Mouse (Mus musculus) heart, adult 2 months (tissue): Measurements from ENCODE around the gene Cyp2c70. TPM values are rescaled to one million over a fixed set of nuclear protein-coding genes. Genes with fewer than 3 reads are reported as not detected.
"Not testable (repeated sequence)": the region's sequence is repeated elsewhere in the genome, so short reads cannot be mapped to it uniquely, and the experiment has no call there.

Source experiments
- DNase-seq, 2 experiments: peaks; one replicate each; pipeline ENCODE4 v3.0.0; 2021
- H3K27ac ChIP-seq: fragments of 200-600 bp; 2 replicates; pipeline ENCODE4 v1.8.1; 2022
- H3K27me3 ChIP-seq: fragments of 200-500 bp; 2 replicates; pipeline ENCODE4 v1.6.1; 2012; ENCODE audit warnings: mild to moderate bottlenecking, low read length, inconsistent platforms, mixed read lengths; ENCODE audit not compliant: control insufficient read depth, insufficient read depth
- H3K36me3 ChIP-seq: fragments of 200-500 bp; 2 replicates; pipeline ENCODE4 v1.6.1; 2012; ENCODE audit warnings: low read length, inconsistent platforms; ENCODE audit not compliant: control insufficient read depth, insufficient read depth
- H3K4me1 ChIP-seq: fragments of 200-500 bp; 2 replicates; pipeline ENCODE4 v1.6.1; 2011; ENCODE audit warnings: low read length; ENCODE audit not compliant: control insufficient read depth, insufficient read depth
- H3K4me3 ChIP-seq: fragments of 200-600 bp; 2 replicates; pipeline ENCODE4 v1.8.1; 2022
- H3K79me2 ChIP-seq: fragments of 200-500 bp; replicated peaks from 2 replicates; pipeline ENCODE4 v1.6.1; 2012; ENCODE audit warnings: mild to moderate bottlenecking, inconsistent platforms, low read length, moderate library complexity, mixed read lengths; ENCODE audit not compliant: control insufficient read depth, insufficient read depth
- H3K9ac ChIP-seq: fragments of 200-500 bp; 2 replicates; pipeline ENCODE4 v1.6.1; 2012; ENCODE audit warnings: low read depth, mild to moderate bottlenecking, control low read depth, inconsistent platforms, low read length, mixed read lengths
- CTCF ChIP-seq: fragments of 200-600 bp; IDR thresholded peaks from 2 replicates; pipeline ENCODE4 v1.8.1; 2022; ENCODE audit warnings: antibody characterized with exemption, mild to moderate bottlenecking, moderate library complexity
- EP300 ChIP-seq: fragments of 200-500 bp; IDR thresholded peaks from 2 replicates; pipeline ENCODE4 v1.6.1; 2011; ENCODE audit warnings: low read depth, low read length, control low read depth; ENCODE audit not compliant: insufficient read depth
- POLR2A ChIP-seq: fragments of 200-500 bp; IDR thresholded peaks from 2 replicates; pipeline ENCODE4 v1.6.1; 2011; ENCODE audit warnings: mild to moderate bottlenecking, low read depth, low read length, control low read depth; ENCODE audit not compliant: insufficient read depth
- WGBS: fragments of 180-500 bp; shearing (Covaris S2); methylation state at CpG from one replicate; pipeline ENCODE4 v1.1.7; 2018; 5-methylcytosine and 5-hydroxymethylcytosine counted together
- intact Hi-C: fragments of 180-260 bp; cut with DNase I; formaldehyde crosslinking; loops from one replicate; pipeline ENCODE4 v1.15.1; 2025
- polyA plus RNA-seq: library from polyadenylated mRNA; depleted of rRNA; stranded (reverse); fragments of >200 nt; gene quantifications from 2 replicates; pipeline ENCODE4 v1.2.3, GENCODE M21; 2012
- total RNA-seq, 2 experiments: library from RNA; stranded (reverse); gene quantifications; 2 replicates each; pipeline ENCODE4 v1.2.3; 2021

The Cyp2c70 gene
- total and polyA plus RNA-seq, 3 experiments, result 0.13 to 0.30 TPM; not detected in 1

DNA sequence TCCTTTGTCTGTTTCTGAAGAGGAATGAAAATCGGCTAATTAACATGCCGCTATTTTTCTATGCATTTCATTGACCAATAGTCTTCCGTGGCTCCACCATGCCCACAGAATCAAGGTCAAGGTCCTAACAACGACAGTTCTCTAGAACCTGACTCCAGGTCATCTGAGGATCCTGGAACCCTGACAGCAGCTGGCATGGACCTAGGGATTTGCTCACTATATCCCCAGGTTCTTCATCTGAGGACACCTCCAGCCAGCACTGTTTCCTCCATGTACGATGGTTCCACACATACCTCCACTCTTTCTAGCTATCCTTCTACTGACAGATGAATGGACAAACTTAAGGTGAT lies 38.6 kb upstream of the Cyp2c70 start:
- peaks cover 2% of the 10 kb centered on the region for H3K36me3 ChIP-seq
- DNase-seq, result peak in 1 of 2 experiments; percentile 54

DNA sequence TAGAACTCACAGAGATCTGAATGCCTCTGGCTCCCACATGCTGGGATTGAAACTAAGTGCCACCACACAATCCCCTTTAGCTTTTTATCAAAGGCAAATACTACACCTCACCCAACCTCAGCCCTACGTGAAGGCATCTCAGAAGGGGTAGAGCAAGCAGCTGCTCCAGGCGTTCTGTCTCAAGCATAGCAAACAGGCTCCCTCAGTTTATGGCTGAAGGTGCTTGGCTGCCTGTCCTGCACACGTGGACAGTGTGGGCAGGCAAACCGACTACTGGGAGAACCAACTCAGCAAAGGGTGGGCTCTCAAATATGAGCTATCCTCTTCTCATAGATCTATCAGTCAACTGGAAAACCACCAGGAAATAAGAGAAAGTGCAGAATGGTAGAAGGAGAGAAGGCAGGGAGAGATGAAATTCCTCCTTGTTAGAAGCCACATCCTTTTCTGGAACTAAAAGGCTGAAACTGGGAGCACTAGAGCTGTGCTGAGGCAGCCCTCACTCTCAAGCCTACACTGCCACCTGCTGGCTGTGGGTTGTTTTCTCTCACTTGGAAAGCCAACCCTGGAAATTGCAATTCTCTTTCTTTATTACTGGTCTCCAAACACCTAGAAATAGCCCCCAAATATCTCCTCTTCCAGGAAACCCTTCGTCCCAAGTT lies 38.1 kb upstream of the Cyp2c70 start:
- intact Hi-C loops, result loop anchor here (1.0 kb wide), 1 partner anchor 1243 kb away; no protein-coding TSS in a partner anchor
- Histone ChIP-seq H3K36me3 (peaks cover 2% of the 10 kb centered on the region), H3K4me1 (no peaks in the 10 kb centered on the region; the same call in 1 of the 2 replicates), H3K9ac (no peak overlapping the region), H3K27me3 (no peaks in the 10 kb centered on the region), H3K79me2 (no peaks in the 10 kb centered on the region), H3K4me3 (no peak overlapping the region), H3K27ac (no peak overlapping the region)
- TF ChIP-seq EP300 (peak; percentile 48; the same call in 1 of the 2 replicates), POLR2A (no peak), CTCF (peak; percentile 98)
- 73% methylated on average over 5 of the region's 5 CpGs for WGBS
- DNase-seq, result peak; percentile 56 to 84

More for the DNA sequence above, 38.6 kb upstream of the Cyp2c70 start:
- no peak overlapping the region for H3K4me3 ChIP-seq
- H3K9ac ChIP-seq, result no peak overlapping the region
- H3K27ac ChIP-seq, result no peak overlapping the region
- WGBS, result 50% methylated on average over 5 of the region's 5 CpGs
- H3K27me3 ChIP-seq, result no peaks in the 10 kb centered on the region
- intact Hi-C loops, result loop anchor here (1.0 kb wide), 1 partner anchor 1243 kb away; no protein-coding TSS in a partner anchor
- no peak for TF ChIP-seq POLR2A
- TF ChIP-seq CTCF, result no peak
- 0 out of 2 replicates have a peak, but pooled peaks have one; percentile 1 for TF ChIP-seq EP300
- H3K79me2 ChIP-seq, result no peaks in the 10 kb centered on the region
- no peaks in the 10 kb centered on the region; the same call in 1 of the 2 replicates for H3K4me1 ChIP-seq

DNA sequence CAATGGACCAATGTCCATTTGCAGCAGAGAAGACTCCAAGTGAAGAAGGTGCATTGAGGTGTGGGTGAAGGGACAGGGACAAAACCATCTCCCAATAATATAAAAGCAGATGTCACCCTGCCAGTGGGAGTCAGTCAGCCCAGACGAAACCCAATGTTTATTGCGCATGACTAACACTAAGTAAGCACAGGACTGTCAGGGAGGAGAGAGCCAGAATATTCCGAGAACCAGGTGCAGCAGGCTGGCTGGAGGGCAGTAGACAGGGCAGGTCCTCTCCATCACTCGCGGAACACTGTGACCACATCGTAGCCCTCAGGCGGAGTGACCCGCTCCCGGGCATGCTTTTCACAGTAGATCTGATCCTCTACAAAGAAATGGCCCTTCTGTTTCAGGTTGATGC lies 35.2 kb upstream of the Cyp2c70 start:
- DNase-seq, H3K36me3 ChIP-seq, H3K9ac ChIP-seq, H3K27ac ChIP-seq, H3K4me3 ChIP-seq, H3K27me3 ChIP-seq, H3K4me1 ChIP-seq, intact Hi-C loops, H3K79me2 ChIP-seq: not testable (repeated sequence)
- WGBS, result 95% methylated on average over 9 of the region's 9 CpGs

GRCm38 (mm10) chr19:40220878-40221277 lies 33.7 kb upstream of the Cyp2c70 start:
- Histone ChIP-seq H3K27me3 (no peaks in the 10 kb centered on the region), H3K36me3 (no peaks in the 10 kb centered on the region), H3K27ac (no peak overlapping the region), H3K79me2 (no peaks in the 10 kb centered on the region), H3K4me3 (no peak overlapping the region), H3K9ac (no peak overlapping the region), H3K4me1 (no peaks in the 10 kb centered on the region; the same call in 1 of the 2 replicates)
- intact Hi-C loops, result no loop called here
- no peak for TF ChIP-seq CTCF
- no peak for TF ChIP-seq EP300
- no peak for TF ChIP-seq POLR2A
- 71% methylated on average over 5 of the region's 5 CpGs for WGBS
- no peak for DNase-seq

GRCm38 (mm10) chr19:40202947-40203346 lies 15.8 kb upstream of the Cyp2c70 start:
- H3K4me3 ChIP-seq, DNase-seq, H3K79me2 ChIP-seq, H3K27ac ChIP-seq, H3K9ac ChIP-seq, H3K36me3 ChIP-seq, H3K4me1 ChIP-seq, intact Hi-C loops, H3K27me3 ChIP-seq: not testable (repeated sequence)
- 65% methylated on average over 4 of the region's 4 CpGs for WGBS

DNA sequence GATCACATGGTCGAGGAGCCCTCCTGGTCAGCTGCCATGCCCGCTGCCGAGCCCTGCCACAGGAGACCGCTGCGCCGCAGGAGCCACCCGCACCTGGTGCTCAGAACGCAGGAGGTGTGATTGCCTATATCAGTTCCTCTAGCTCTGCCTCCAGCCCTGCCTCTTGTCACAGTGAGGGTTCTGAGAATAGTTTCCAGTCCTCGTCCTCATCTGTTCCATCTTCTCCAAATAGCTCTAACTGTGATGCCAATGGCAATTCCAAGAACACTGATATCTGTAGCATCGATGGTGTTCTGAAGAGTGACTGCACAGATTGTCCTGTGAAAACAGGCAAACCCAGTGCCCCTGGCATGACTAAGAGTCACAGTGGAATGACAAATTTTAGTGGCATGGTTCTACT lies 3.5 kb upstream of the Cyp2c70 start:
- WGBS, result 91% methylated on average over 10 of the region's 10 CpGs
- Histone ChIP-seq H3K36me3 (no peaks in the 10 kb centered on the region), H3K27me3 (no peaks in the 10 kb centered on the region), H3K9ac (no peak overlapping the region), H3K4me3 (no peak overlapping the region), H3K79me2 (no peaks in the 10 kb centered on the region), H3K27ac (no peak overlapping the region), H3K4me1 (no peaks in the 10 kb centered on the region)
- TF ChIP-seq POLR2A, result no peak
- no peak for TF ChIP-seq CTCF
- TF ChIP-seq EP300, result no peak
- intact Hi-C loops, result no loop called here
- no peak for DNase-seq
